Mouse (Mus musculus) embryonic facial prominence, embryonic 11.5 days (tissue): Measurements from ENCODE around the gene BC049762. TPM values are rescaled to one million over a fixed set of nuclear protein-coding genes. Genes with fewer than 3 reads are reported as not detected.

Experiments used
- ATAC-seq: fragments of 200-750 bp; cut with Nextera tagmentation; replicated peaks from 2 replicates; pipeline ENCODE4 v1.8.0; 2017; ENCODE audit warnings: low read depth; ENCODE audit not compliant: insufficient number of reproducible peaks, low FRiP score, low TSS enrichment
- DNase-seq: peaks from one replicate; pipeline ENCODE4 v3.0.0-alpha.2; 2015; ENCODE audit warnings: low spot score
- H3K27ac ChIP-seq: fragments of 300-500 bp; sonication (generic); replicated peaks from 2 replicates; pipeline ENCODE4 v1.5.1; 2014; ENCODE audit warnings: mild to moderate bottlenecking, low read depth, low read length, control low read depth
- H3K27me3 ChIP-seq: fragments of 300-500 bp; sonication (generic); 2 replicates; pipeline ENCODE4 v1.6.1; 2014; ENCODE audit warnings: mild to moderate bottlenecking, low read length, moderate library complexity, mixed read lengths; ENCODE audit not compliant: control insufficient read depth, insufficient read depth
- H3K36me3 ChIP-seq: fragments of 300-500 bp; sonication (generic); replicated peaks from 2 replicates; pipeline ENCODE4 v1.6.1; 2014; ENCODE audit warnings: low read depth, mild to moderate bottlenecking, low read length, moderate library complexity, mixed read lengths; ENCODE audit not compliant: control insufficient read depth, insufficient read depth
- H3K4me1 ChIP-seq: fragments of 300-500 bp; sonication (generic); 2 replicates; pipeline ENCODE4 v1.6.1; 2014; ENCODE audit warnings: low read length, mixed read lengths; ENCODE audit not compliant: control insufficient read depth, insufficient read depth
- H3K4me2 ChIP-seq: fragments of 300-500 bp; sonication (generic); 2 replicates; pipeline ENCODE4 v1.6.1; 2014; ENCODE audit warnings: low read depth, mild to moderate bottlenecking, control low read depth, low read length, moderate library complexity
- H3K4me3 ChIP-seq: fragments of 300-500 bp; sonication (generic); 2 replicates; pipeline ENCODE4 v1.5.1; 2014; ENCODE audit warnings: low read depth, low read length, control low read depth
- H3K9ac ChIP-seq: fragments of 300-500 bp; sonication (generic); replicated peaks from 2 replicates; pipeline ENCODE4 v1.6.1; 2014; ENCODE audit warnings: mild to moderate bottlenecking, control low read depth, low read length
- H3K9me3 ChIP-seq: fragments of 300-500 bp; sonication (generic); replicated peaks from 2 replicates; pipeline ENCODE4 v1.6.1; 2016; ENCODE audit warnings: mild to moderate bottlenecking, low read length, inconsistent platforms, mixed read lengths; ENCODE audit not compliant: control insufficient read depth
- WGBS: fragments of 180-500 bp; shearing (Covaris S2); extraction: QIAGEN DNeasy Blood & Tissue Kit; methylation state at CpG from one replicate; pipeline ENCODE4 v1.1.7; 2014; 5-methylcytosine and 5-hydroxymethylcytosine counted together
- polyA plus RNA-seq: library from polyadenylated mRNA; unstranded; fragments of >200 nt; fragmentation: Nextera tagmentation; extraction: Ambion mirVana; gene quantifications from 2 replicates; pipeline ENCODE4 v1.2.1, GENCODE M21; 2014

Gene BC049762
- polyA plus RNA-seq, 1 experiment from 2014 or later = not detected

DNA sequence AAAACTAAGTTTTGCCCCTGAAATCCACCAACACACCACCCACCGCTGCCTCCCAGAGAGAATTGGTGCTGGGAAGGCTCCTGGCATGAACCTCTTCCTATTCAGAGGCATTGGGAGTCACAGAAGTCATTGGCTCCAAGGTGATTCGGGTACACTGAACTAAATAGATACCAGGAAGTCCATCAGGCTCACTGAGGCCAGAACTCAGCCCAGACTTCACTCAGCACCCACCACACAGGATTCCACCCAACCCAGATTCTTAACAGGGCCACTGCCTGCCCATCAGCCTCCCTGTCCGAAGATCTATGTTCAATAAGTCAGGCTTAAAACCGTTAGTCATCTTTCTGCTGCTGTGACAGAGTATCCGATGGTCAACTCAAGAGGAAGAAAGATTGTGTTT lies 51.4 kb downstream of the BC049762 start:
- H3K27me3 ChIP-seq = no peaks in the 10 kb centered on the region
- H3K9ac ChIP-seq = no peak overlapping the region
- no peak for DNase-seq
- 90% methylated on average over 5 of the region's 5 CpGs for WGBS
- no peaks in the 10 kb centered on the region for H3K4me1 ChIP-seq
- no peak overlapping the region for H3K27ac ChIP-seq
- no peak for ATAC-seq
- no peak overlapping the region for H3K4me3 ChIP-seq
- H3K9me3 ChIP-seq = no peaks in the 10 kb centered on the region
- no peak overlapping the region for H3K4me2 ChIP-seq
- no peaks in the 10 kb centered on the region for H3K36me3 ChIP-seq

GRCm38 (mm10) chr11:51207758-51208157 lies 55.1 kb downstream of the BC049762 start:
- Histone ChIP-seq H3K27ac (no peak overlapping the region), H3K27me3 (no peaks in the 10 kb centered on the region), H3K36me3 (no peaks in the 10 kb centered on the region), H3K4me2 (no peak overlapping the region), H3K4me3 (no peak overlapping the region), H3K9ac (no peak overlapping the region), H3K9me3 (no peaks in the 10 kb centered on the region), H3K4me1 (no peaks in the 10 kb centered on the region)
- DNase-seq = no peak
- WGBS = 87% methylated on average over 3 of the region's 3 CpGs
- ATAC-seq = no peak

Other genes starting within 250 kb of the BC049762 start
- gene Olfr54, start 248.8 kb downstream of the BC049762 start, polyA plus RNA-seq = 0.15 TPM in 1 of 2 replicates, not detected in the other
- gene Olfr1375, start 214.9 kb downstream of the BC049762 start, polyA plus RNA-seq = not detected in 2 replicates
- gene Zfp354a, start 203.8 kb downstream of the BC049762 start, polyA plus RNA-seq = 8.6 and 11.4 TPM in 2 replicates
- not detected in 2 replicates for gene Gm12569, start 42.6 kb downstream of the BC049762 start, polyA plus RNA-seq
- 153 and 155 TPM in 2 replicates for gene Clk4, start 1.3 kb downstream of the BC049762 start, polyA plus RNA-seq
- gene Col23a1, start 26.9 kb upstream of the BC049762 start, polyA plus RNA-seq = 17.5 and 18.2 TPM in 2 replicates